Mouse (Mus musculus) c-Kit-positive CD71-positive TER-119-positive erythroid progenitor cells, embryonic 14.5 days (primary cell): Measurements from ENCODE around the gene Cnn2.
A peak's percentile ranks its signal among the peaks of the same experiment; 100 is the strongest.
"Not testable (repeated sequence)": the region's sequence is repeated elsewhere in the genome, so short reads cannot be mapped to it uniquely, and the experiment has no call there.

Source experiments
- DNase-seq: peaks from one replicate; pipeline ENCODE4 v3.0.0-alpha.2; 2013; ENCODE audit warnings: low spot score

The Cnn2 gene

GRCm38 (mm10) chr10:79988506-79989271, at the start of gene Cnn2:
Gene Cnn2 (plus strand): TSS chr10:79988584.
- DNase-seq: no peak

GRCm38 (mm10) chr10:79940749-79941148, 47.6 kb upstream of the Cnn2 start:
- DNase-seq: no peak

GRCm38 (mm10) chr10:79942988-79943387, 45.4 kb upstream of the Cnn2 start:
- no peak for DNase-seq

GRCm38 (mm10) chr10:79943471-79943901, 44.9 kb upstream of the Cnn2 start:
- no peak for DNase-seq

GRCm38 (mm10) chr10:79945507-79946234, 42.7 kb upstream of the Cnn2 start:
- no peak for DNase-seq

GRCm38 (mm10) chr10:79946752-79947322, 41.5 kb upstream of the Cnn2 start:
- no peak for DNase-seq

GRCm38 (mm10) chr10:79947502-79947901, 40.9 kb upstream of the Cnn2 start:
- no peak for DNase-seq

- DNase-seq: no peak
These were observed 38.5 kb upstream of the Cnn2 start for GRCm38 (mm10) chr10:79949873-79950272.

- no peak for DNase-seq
These were observed 37.7 kb upstream of the Cnn2 start for GRCm38 (mm10) chr10:79950661-79951060.

- no peak for DNase-seq
These were observed 34.4 kb upstream of the Cnn2 start for GRCm38 (mm10) chr10:79953946-79954345.

- no peak for DNase-seq
These were observed 32.7 kb upstream of the Cnn2 start for GRCm38 (mm10) chr10:79955691-79956090.

- DNase-seq: no peak
These were observed 31.7 kb upstream of the Cnn2 start for GRCm38 (mm10) chr10:79956643-79957154.

GRCm38 (mm10) chr10:79958140-79958816, 30.1 kb upstream of the Cnn2 start:
- peak; percentile 62 for DNase-seq

GRCm38 (mm10) chr10:79959412-79959811, 29.0 kb upstream of the Cnn2 start:
- not testable (repeated sequence) for DNase-seq

GRCm38 (mm10) chr10:79959847-79960601, 28.4 kb upstream of the Cnn2 start, which contains the start of gene Wdr18:
Gene Wdr18 (plus strand): TSS chr10:79960152.
- peak; percentile 100 for DNase-seq

- no peak for DNase-seq
These were observed 27.6 kb upstream of the Cnn2 start for GRCm38 (mm10) chr10:79960671-79961294.

GRCm38 (mm10) chr10:79964727-79965126, 23.7 kb upstream of the Cnn2 start:
- no peak for DNase-seq

- no peak for DNase-seq
These were observed 23.1 kb upstream of the Cnn2 start for GRCm38 (mm10) chr10:79965325-79965724.

- no peak for DNase-seq
These were observed 21.4 kb upstream of the Cnn2 start for GRCm38 (mm10) chr10:79966886-79967400.

- no peak for DNase-seq
These were observed 20.2 kb upstream of the Cnn2 start for GRCm38 (mm10) chr10:79968181-79968580.

- no peak for DNase-seq
These were observed 19.2 kb upstream of the Cnn2 start for GRCm38 (mm10) chr10:79969124-79969568.
